Mouse (Mus musculus): Measurements from ENCODE around the gene Kif16b.

GRCm38 (mm10) chr2:142625756-142626155 lies 275.6 kb downstream of the Kif16b start:
- no peak for TF ChIP-seq CTCF (IDR thresholded peaks at IDR 0.05; ENCODE audit: control insufficient read depth, insufficient read depth, low read length)
- no peak for TF ChIP-seq POLR2A (IDR thresholded peaks at IDR 0.05; ENCODE audit: borderline replicate concordance, control insufficient read depth, low read depth, low read length)

Data from bone marrow, adult 2 months (tissue).